Mouse (Mus musculus): ENCODE data around the gene Cmtm3. TPM values are rescaled to one million over a fixed set of nuclear protein-coding genes. Genes with fewer than 3 reads are reported as not detected.

Gene Cmtm3
- polyA plus RNA-seq, 1 experiment from 2014 or later, result 185 TPM

DNA sequence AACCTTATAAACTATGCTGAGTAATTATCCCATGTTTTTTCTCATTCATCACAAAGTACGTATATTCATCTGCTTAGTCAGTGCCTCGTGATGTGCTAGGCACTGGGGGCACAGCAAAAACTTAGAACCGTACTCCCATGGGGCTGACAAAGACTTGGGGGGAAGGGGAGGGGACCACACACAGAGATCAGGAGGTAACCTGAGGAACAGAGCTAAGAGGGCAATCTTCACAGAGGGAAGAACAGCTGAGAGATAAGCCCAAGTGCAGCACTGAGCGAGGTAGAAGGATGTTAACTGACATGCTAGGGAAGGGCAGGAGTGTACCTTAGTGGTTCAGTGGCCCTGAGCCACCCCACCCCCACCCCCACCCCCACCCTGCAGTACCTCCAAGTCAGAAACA is 47.5 kb downstream of the Cmtm3 start:
- Histone ChIP-seq H3K27ac (peak overlapping the region; percentile 16; the same call in 1 of the 2 replicates), H3K9ac (0 out of 2 replicates have a peak overlapping the region, but pooled peaks have one; percentile 21), H3K27me3 (no peaks in the 10 kb centered on the region), H3K4me1 (peaks cover 47% of the 10 kb centered on the region), H3K36me3 (no peaks in the 10 kb centered on the region), H3K4me2 (no peak overlapping the region), H3K4me3 (no peak overlapping the region), H3K9me3 (no peaks in the 10 kb centered on the region)
- WGBS, result 15% methylated on average over 4 of the region's 4 CpGs
- ATAC-seq (ENCODE audit: insufficient number of reproducible peaks, insufficient read depth, low FRiP score, low TSS enrichment, low read depth), result no peak

DNA sequence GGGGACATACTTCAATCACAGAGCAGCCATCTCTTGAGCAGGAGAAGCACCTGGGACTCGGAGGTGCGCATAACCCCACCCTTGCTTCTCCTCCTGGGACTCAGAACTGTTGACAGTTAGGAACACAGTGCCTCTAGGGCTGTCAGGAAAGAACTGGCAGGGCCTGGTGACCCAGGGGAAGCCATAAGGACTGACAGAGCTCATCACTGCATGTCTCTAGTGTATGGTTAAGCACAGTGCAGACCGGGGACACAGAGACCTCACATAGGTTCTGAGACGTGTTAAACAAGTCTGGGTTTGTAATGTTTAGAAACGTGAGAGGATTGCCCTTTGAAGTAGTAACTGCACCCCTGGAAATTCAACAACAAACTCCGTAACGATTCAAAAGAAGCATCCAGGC is 48.3 kb downstream of the Cmtm3 start:
- H3K9ac ChIP-seq, result 0 out of 2 replicates have a peak overlapping the region, but pooled peaks have one; percentile 44
- H3K9me3 ChIP-seq, result no peaks in the 10 kb centered on the region
- no peak overlapping the region for H3K27ac ChIP-seq
- H3K36me3 ChIP-seq, result no peaks in the 10 kb centered on the region
- no peaks in the 10 kb centered on the region for H3K27me3 ChIP-seq
- 34% methylated on average over 7 of the region's 7 CpGs for WGBS
- no peak for ATAC-seq (ENCODE audit: insufficient number of reproducible peaks, insufficient read depth, low FRiP score, low TSS enrichment, low read depth)
- peaks cover 43% of the 10 kb centered on the region for H3K4me1 ChIP-seq
- no peak overlapping the region for H3K4me2 ChIP-seq
- no peak overlapping the region for H3K4me3 ChIP-seq

- no peak overlapping the region for H3K27ac ChIP-seq
- 82% methylated on average over 2 of the region's 2 CpGs for WGBS
- H3K9ac ChIP-seq, result no peak overlapping the region
- H3K4me1 ChIP-seq, result peaks cover 38% of the 10 kb centered on the region
- H3K9me3 ChIP-seq, result no peaks in the 10 kb centered on the region
- H3K27me3 ChIP-seq, result no peaks in the 10 kb centered on the region
- no peak for ATAC-seq (ENCODE audit: insufficient number of reproducible peaks, insufficient read depth, low FRiP score, low TSS enrichment, low read depth)
- H3K36me3 ChIP-seq, result no peaks in the 10 kb centered on the region
- no peak overlapping the region for H3K4me2 ChIP-seq
- no peak overlapping the region for H3K4me3 ChIP-seq
Observed at GRCm38 (mm10) chr8:104387980-104388379, 48.8 kb downstream of the Cmtm3 start.

DNA sequence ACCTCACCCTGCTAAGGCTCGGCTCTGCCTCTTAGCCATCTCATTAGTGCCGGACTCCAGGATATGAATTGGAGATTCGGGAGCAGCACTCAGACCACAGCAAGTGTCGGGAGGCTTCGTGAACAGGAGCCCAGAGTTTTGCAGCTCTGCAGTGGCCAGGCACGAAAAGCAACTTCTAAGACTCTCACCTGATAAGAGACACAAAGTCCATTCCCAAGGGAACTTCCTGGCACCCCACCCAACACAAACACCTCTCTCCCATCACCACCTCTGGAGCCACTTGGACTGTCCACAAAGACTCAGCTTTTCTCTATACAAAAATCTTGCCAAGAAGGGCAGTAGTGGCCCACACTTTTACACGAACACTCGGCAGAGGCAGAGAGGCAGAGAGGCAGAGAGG is 51.0 kb downstream of the Cmtm3 start:
- H3K36me3 ChIP-seq, result no peaks in the 10 kb centered on the region
- no peaks in the 10 kb centered on the region for H3K27me3 ChIP-seq
- no peak overlapping the region for H3K4me2 ChIP-seq
- H3K4me1 ChIP-seq, result peaks cover 46% of the 10 kb centered on the region
- 88% methylated on average over 8 of the region's 8 CpGs for WGBS
- H3K4me3 ChIP-seq, result no peak overlapping the region
- no peak overlapping the region for H3K9ac ChIP-seq
- no peak for ATAC-seq (ENCODE audit: insufficient number of reproducible peaks, insufficient read depth, low FRiP score, low TSS enrichment, low read depth)
- H3K9me3 ChIP-seq, result no peaks in the 10 kb centered on the region
- H3K27ac ChIP-seq, result no peak overlapping the region

GRCm38 (mm10) chr8:104393139-104393538 is 53.9 kb downstream of the Cmtm3 start:
- Histone ChIP-seq H3K27ac (no peak overlapping the region), H3K36me3 (no peaks in the 10 kb centered on the region), H3K4me3 (no peak overlapping the region), H3K9ac (no peak overlapping the region), H3K4me2 (no peak overlapping the region), H3K9me3 (peaks cover 6% of the 10 kb centered on the region; the same call in 1 of the 2 replicates), H3K27me3 (no peaks in the 10 kb centered on the region), H3K4me1 (peaks cover 17% of the 10 kb centered on the region)
- no peak for ATAC-seq (ENCODE audit: insufficient number of reproducible peaks, insufficient read depth, low FRiP score, low TSS enrichment, low read depth)
- WGBS, result 94% methylated on average over 7 of the region's 7 CpGs

DNA sequence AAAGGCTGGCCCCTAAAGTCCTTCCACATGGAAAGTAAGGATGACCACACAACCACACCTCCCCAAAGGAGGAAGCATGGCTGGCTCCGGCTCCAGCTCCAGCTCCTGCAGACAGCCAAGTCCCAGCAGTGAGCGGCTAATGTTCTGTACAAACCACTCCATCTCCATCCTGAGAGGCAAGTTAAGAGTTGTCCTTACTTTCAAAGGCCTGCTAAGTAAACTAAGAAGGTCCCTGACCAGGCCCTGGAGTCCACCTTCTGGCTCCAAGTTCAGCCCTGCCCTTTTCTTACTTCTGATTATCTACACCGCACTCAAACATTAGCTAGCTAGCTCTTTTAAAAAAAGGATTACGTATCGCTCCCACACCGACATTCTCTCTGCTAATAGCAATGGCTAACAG is 54.6 kb downstream of the Cmtm3 start:
- peaks cover 17% of the 10 kb centered on the region for H3K4me1 ChIP-seq
- peak overlapping the region; percentile 90 for H3K4me3 ChIP-seq
- peak overlapping the region; percentile 92; the same call in 1 of the 2 replicates for H3K9ac ChIP-seq
- H3K9me3 ChIP-seq, result peaks cover 7% of the 10 kb centered on the region; the same call in 1 of the 2 replicates
- H3K27ac ChIP-seq, result no peak overlapping the region
- no peak for ATAC-seq (ENCODE audit: insufficient number of reproducible peaks, insufficient read depth, low FRiP score, low TSS enrichment, low read depth)
- no peaks in the 10 kb centered on the region for H3K36me3 ChIP-seq
- WGBS, result 81% methylated on average over 6 of the region's 6 CpGs
- peak overlapping the region; percentile 91 for H3K4me2 ChIP-seq
- H3K27me3 ChIP-seq, result no peaks in the 10 kb centered on the region

DNA sequence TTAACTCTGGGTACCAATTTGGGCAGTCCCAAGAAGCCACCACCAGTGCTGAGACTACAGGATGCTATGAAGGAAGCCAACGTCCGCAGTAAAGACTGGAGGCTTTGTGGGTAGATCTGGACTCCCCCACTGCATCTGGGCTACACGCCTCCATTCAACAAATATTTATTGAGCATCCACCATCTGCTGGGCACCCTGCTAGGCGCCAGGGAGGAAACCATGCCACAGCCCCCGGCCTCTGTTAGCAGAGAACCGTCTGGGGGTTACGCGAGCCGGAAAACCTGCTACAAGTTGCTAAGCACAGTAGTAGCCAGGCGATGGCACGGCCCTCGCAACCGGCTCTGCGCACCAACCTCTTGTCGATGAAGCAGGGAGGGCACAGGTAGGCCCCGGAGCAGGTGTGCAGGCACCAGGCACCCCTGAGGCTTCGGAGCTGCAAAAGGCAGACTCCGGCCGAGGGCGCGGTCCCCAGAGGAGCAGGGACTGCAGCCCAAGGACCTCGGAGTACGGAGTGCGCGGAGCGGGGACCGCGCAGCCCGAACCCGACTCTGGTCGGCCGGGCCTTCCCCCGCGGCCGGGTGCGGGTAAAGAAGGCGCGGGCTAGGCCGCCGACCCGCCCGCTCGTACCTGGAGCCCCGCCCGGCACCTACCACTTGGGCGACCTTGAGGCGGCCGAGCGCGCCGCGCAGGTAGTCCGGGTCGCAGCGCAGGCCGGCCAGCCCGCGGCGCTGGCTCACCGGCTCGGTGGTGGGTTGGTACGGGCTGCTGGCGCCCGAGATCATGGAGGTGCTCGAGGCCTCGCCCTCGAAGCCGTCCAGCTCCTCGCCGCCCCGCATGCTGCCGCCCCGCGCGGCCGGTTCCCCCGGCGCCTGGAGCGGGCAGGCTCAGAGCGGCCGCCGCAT is 55.8 kb downstream of the Cmtm3 start:
- H3K27me3 ChIP-seq, result no peaks in the 10 kb centered on the region
- ATAC-seq (ENCODE audit: insufficient number of reproducible peaks, insufficient read depth, low FRiP score, low TSS enrichment, low read depth), result peak; percentile 72
- peaks cover 17% of the 10 kb centered on the region for H3K4me1 ChIP-seq
- peak overlapping the region; percentile 91 for H3K4me2 ChIP-seq
- H3K27ac ChIP-seq, result peak overlapping the region; percentile 79
- peak overlapping the region; percentile 92 for H3K9ac ChIP-seq
- no peaks in the 10 kb centered on the region for H3K36me3 ChIP-seq
- H3K9me3 ChIP-seq, result peaks cover 7% of the 10 kb centered on the region; the same call in 1 of the 2 replicates
- under 1% methylated on average over 81 of the region's 82 CpGs for WGBS
- H3K4me3 ChIP-seq, result peak overlapping the region; percentile 90

- H3K36me3 ChIP-seq, result no peaks in the 10 kb centered on the region
- peak within 1 kb of the TSS; percentile 91 for H3K4me2 ChIP-seq
- WGBS, result 3% methylated on average over 32 of the region's 54 CpGs
Observed at GRCm38 (mm10) chr8:104395703-104396357, 56.6 kb downstream of the Cmtm3 start, which contains the start of gene Cmtm4. Gene Cmtm4 (minus strand): TSS chr8:104395807.

More at GRCm38 (mm10) chr8:104395703-104396357, 56.6 kb downstream of the Cmtm3 start, which contains the start of gene Cmtm4:
- H3K9ac ChIP-seq, result peak within 1 kb of the TSS; percentile 92
- H3K27ac ChIP-seq, result peak within 1 kb of the TSS; percentile 79
- peak; percentile 77 for ATAC-seq (ENCODE audit: insufficient number of reproducible peaks, insufficient read depth, low FRiP score, low TSS enrichment, low read depth)
- peak within 1 kb of the TSS; percentile 90 for H3K4me3 ChIP-seq
- no peaks in the 10 kb centered on the region for H3K27me3 ChIP-seq
- peaks cover 7% of the 10 kb centered on the region; the same call in 1 of the 2 replicates for H3K9me3 ChIP-seq
- peaks cover 17% of the 10 kb centered on the region for H3K4me1 ChIP-seq

Other genes with a start within 250 kb of the Cmtm3 start
- gene Cdh5, start 237.8 kb upstream of the Cmtm3 start, polyA plus RNA-seq (2015; fragmentation: Nextera tagmentation; extraction: Ambion mirVana), result 25.1 and 28.3 TPM in 2 replicates
- 1.0 and 1.4 TPM in 2 replicates for gene Bean1, start 169.0 kb upstream of the Cmtm3 start, polyA plus RNA-seq (2015; fragmentation: Nextera tagmentation; extraction: Ambion mirVana)
- 19.8 and 21.7 TPM in 2 replicates for gene Tk2, start 90.9 kb upstream of the Cmtm3 start, polyA plus RNA-seq (2015; fragmentation: Nextera tagmentation; extraction: Ambion mirVana)
- 65.1 and 69.5 TPM in 2 replicates for gene Cklf, start 88.5 kb upstream of the Cmtm3 start, polyA plus RNA-seq (2015; fragmentation: Nextera tagmentation; extraction: Ambion mirVana)
- gene Cmtm2a, start 46.2 kb upstream of the Cmtm3 start, polyA plus RNA-seq (2015; fragmentation: Nextera tagmentation; extraction: Ambion mirVana), result not detected in 2 replicates
- gene Gm45711, start 29.3 kb upstream of the Cmtm3 start, polyA plus RNA-seq (2015; fragmentation: Nextera tagmentation; extraction: Ambion mirVana), result not detected in 2 replicates
- gene Cmtm1, start 29.3 kb upstream of the Cmtm3 start, polyA plus RNA-seq (2015; fragmentation: Nextera tagmentation; extraction: Ambion mirVana), result not detected in 2 replicates
- not detected in 2 replicates for gene Gm11020, start 17.8 kb upstream of the Cmtm3 start, polyA plus RNA-seq (2015; fragmentation: Nextera tagmentation; extraction: Ambion mirVana)
- gene Cmtm2b, start 17.2 kb upstream of the Cmtm3 start, polyA plus RNA-seq (2015; fragmentation: Nextera tagmentation; extraction: Ambion mirVana), result not detected in 2 replicates
- 3.6 and 3.7 TPM in 2 replicates for gene Cmtm4, start 56.4 kb downstream of the Cmtm3 start, polyA plus RNA-seq (2015; fragmentation: Nextera tagmentation; extraction: Ambion mirVana)
- 73.0 and 74.8 TPM in 2 replicates for gene Dync1li2, start 103.6 kb downstream of the Cmtm3 start, polyA plus RNA-seq (2015; fragmentation: Nextera tagmentation; extraction: Ambion mirVana)
- 0.39 and 0.51 TPM in 2 replicates for gene Terb1, start 170.5 kb downstream of the Cmtm3 start, polyA plus RNA-seq (2015; fragmentation: Nextera tagmentation; extraction: Ambion mirVana)
- gene Nae1, start 195.2 kb downstream of the Cmtm3 start, polyA plus RNA-seq (2015; fragmentation: Nextera tagmentation; extraction: Ambion mirVana), result 111 TPM in 2 replicates
- 1.7 and 1.8 TPM in 2 replicates for gene Car7, start 195.3 kb downstream of the Cmtm3 start, polyA plus RNA-seq (2015; fragmentation: Nextera tagmentation; extraction: Ambion mirVana)